Mouse (Mus musculus): ENCODE measurements around the gene Pard3b. TPM values are rescaled to one million over a fixed set of nuclear protein-coding genes. Genes with fewer than 3 reads are reported as not detected.

Pard3b gene
- total and polyA plus RNA-seq, 3 experiments = 0.30 to 0.75 (median 0.63) TPM

DNA sequence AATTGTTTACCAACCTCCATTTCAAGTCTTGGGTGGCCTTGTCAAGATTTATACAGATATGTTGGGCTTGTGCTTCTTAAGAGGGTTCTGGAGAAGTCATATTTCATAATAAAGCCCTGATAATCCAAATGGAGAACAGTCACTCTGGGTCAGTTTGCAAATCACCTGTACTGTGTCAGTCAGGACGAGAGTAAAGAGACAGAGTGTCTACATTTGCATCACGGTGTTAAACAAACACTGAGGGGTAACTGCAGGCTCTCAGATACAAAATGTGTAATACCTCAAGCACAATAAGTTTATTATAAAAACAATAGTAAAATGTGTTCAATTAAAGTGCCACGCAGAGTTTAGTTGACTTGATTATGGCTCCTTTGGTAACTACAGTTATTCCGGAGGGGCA is 91.0 kb downstream of the Pard3b start:
- Histone ChIP-seq H3K4me3 (replicated peaks in 1 of 3; ENCODE audit: low read depth in 2 of 3, low read length in 2 of 3, poor library complexity in 1 of 3) (no peak overlapping the region), H3K9ac (ENCODE audit: insufficient read depth, low read depth) (no peak overlapping the region), H3K4me2 (ENCODE audit: insufficient read depth, low read depth, poor library complexity, severe bottlenecking) (no peak overlapping the region), H3K9me3 (replicated peaks; ENCODE audit: low read length) (no peaks in the 10 kb centered on the region), H3K36me3 (replicated peaks in 1 of 2; ENCODE audit: control insufficient read depth in 1 of 2, insufficient read depth in 1 of 2, low read length in 1 of 2) (no peaks in the 10 kb centered on the region), H3K79me2 (replicated peaks; ENCODE audit: control insufficient read depth, extremely low read depth, insufficient read depth, poor library complexity, severe bottlenecking) (no peaks in the 10 kb centered on the region), H3K4me1 (ENCODE audit: control insufficient read depth in 1 of 2, insufficient read depth in 2 of 2) (no peaks in the 10 kb centered on the region), H3K27me3 (replicated peaks) (no peaks in the 10 kb centered on the region), H3K27ac (ENCODE audit: insufficient read depth, low read depth) (no peak overlapping the region)
- TF ChIP-seq MAFK (IDR thresholded peaks at IDR 0.05; ENCODE audit: insufficient replicate concordance, low read length) = no peak
- no peak for TF ChIP-seq RCOR1 (conservative IDR thresholded peaks at IDR 0.05; ENCODE audit: low read depth, low read length)
- TF ChIP-seq USF1 (IDR thresholded peaks at IDR 0.05; ENCODE audit: low read depth, low read length) = no peak
- TF ChIP-seq MXI1 (IDR thresholded peaks at IDR 0.05; ENCODE audit: low read depth, low read length) = no peak
- TF ChIP-seq TBP (conservative IDR thresholded peaks at IDR 0.05; ENCODE audit: low read depth, low read length) = no peak
- TF ChIP-seq USF2 (conservative IDR thresholded peaks at IDR 0.05; ENCODE audit: low read depth, low read length) = no peak
- no peak for TF ChIP-seq ZC3H11A (IDR thresholded peaks at IDR 0.05; ENCODE audit: low read depth, low read length)
- TF ChIP-seq MAZ (IDR thresholded peaks at IDR 0.05; ENCODE audit: low read depth, low read length) = no peak
- no peak for TF ChIP-seq CTCF (conservative IDR thresholded peaks at IDR 0.05 in 1 of 2, IDR thresholded peaks at IDR 0.05 in 1 of 2; ENCODE audit: low read depth in 2 of 2, low read length in 2 of 2)
- dilution Hi-C loops (cut with MboI; ENCODE audit: extremely low pct_ligation_motif_present, extremely low pct_unique_long_range_greater_than_20kb, low sequenced_read_pairs) (no loop called here), in situ Hi-C loops (cut with MboI; ENCODE audit: low pct_ligation_motif_present, low pct_unique_long_range_greater_than_20kb, low sequenced_read_pairs) (no loop called here)
- no peak for DNase-seq (ENCODE audit: extremely low read depth)

DNA sequence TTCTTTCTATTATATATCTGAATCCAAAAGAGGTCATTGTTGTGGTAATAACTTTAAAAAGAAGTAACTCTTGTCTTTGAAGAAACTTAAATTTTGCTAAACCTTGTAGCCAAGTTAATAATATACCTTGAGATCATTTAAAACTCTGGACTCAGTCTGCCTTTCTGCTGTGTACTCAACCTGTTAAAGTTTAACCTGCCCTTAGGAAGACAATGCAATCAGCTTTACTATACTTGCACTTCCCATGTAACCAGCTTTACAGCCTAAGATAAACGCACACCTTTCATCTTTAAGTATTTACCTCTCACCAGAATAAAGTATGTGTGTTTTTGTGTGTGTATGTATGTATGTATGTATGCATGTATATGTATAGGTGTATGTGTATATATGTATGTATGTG is 97.9 kb downstream of the Pard3b start:
- H3K79me2 ChIP-seq (replicated peaks; ENCODE audit: control insufficient read depth, extremely low read depth, insufficient read depth, poor library complexity, severe bottlenecking) = no peaks in the 10 kb centered on the region
- H3K9ac ChIP-seq (ENCODE audit: insufficient read depth, low read depth) = no peak overlapping the region
- no peak for DNase-seq (ENCODE audit: extremely low read depth)
- no peaks in the 10 kb centered on the region for H3K9me3 ChIP-seq (replicated peaks; ENCODE audit: low read length)
- H3K27ac ChIP-seq (ENCODE audit: insufficient read depth, low read depth) = no peak overlapping the region
- H3K36me3 ChIP-seq (replicated peaks in 1 of 2; ENCODE audit: control insufficient read depth in 1 of 2, insufficient read depth in 1 of 2, low read length in 1 of 2) = no peaks in the 10 kb centered on the region
- H3K27me3 ChIP-seq (replicated peaks) = no peaks in the 10 kb centered on the region
- H3K4me1 ChIP-seq (ENCODE audit: control insufficient read depth in 1 of 2, insufficient read depth in 2 of 2) = no peaks in the 10 kb centered on the region
- in situ Hi-C loops (cut with MboI; ENCODE audit: low pct_ligation_motif_present, low pct_unique_long_range_greater_than_20kb, low sequenced_read_pairs) (no loop called here), dilution Hi-C loops (cut with MboI; ENCODE audit: extremely low pct_ligation_motif_present, extremely low pct_unique_long_range_greater_than_20kb, low sequenced_read_pairs) (no loop called here)
- no peak overlapping the region for H3K4me2 ChIP-seq (ENCODE audit: insufficient read depth, low read depth, poor library complexity, severe bottlenecking)
- TF ChIP-seq TBP (conservative IDR thresholded peaks at IDR 0.05; ENCODE audit: low read depth, low read length) = no peak
- TF ChIP-seq JUND (conservative IDR thresholded peaks at IDR 0.05; ENCODE audit: low read depth, low read length) = no peak
- TF ChIP-seq IRF4 (IDR thresholded peaks at IDR 0.05; ENCODE audit: low read depth, low read length) = no peak
- TF ChIP-seq USF2 (conservative IDR thresholded peaks at IDR 0.05; ENCODE audit: low read depth, low read length) = no peak
- TF ChIP-seq MAZ (IDR thresholded peaks at IDR 0.05; ENCODE audit: low read depth, low read length) = no peak
- TF ChIP-seq CHD2 (IDR thresholded peaks at IDR 0.05; ENCODE audit: low read length) = no peak
- TF ChIP-seq TCF12 (IDR thresholded peaks at IDR 0.05; ENCODE audit: low read depth, low read length) = no peak
- no peak overlapping the region for H3K4me3 ChIP-seq (replicated peaks in 1 of 3; ENCODE audit: low read depth in 2 of 3, low read length in 2 of 3, poor library complexity in 1 of 3)

DNA sequence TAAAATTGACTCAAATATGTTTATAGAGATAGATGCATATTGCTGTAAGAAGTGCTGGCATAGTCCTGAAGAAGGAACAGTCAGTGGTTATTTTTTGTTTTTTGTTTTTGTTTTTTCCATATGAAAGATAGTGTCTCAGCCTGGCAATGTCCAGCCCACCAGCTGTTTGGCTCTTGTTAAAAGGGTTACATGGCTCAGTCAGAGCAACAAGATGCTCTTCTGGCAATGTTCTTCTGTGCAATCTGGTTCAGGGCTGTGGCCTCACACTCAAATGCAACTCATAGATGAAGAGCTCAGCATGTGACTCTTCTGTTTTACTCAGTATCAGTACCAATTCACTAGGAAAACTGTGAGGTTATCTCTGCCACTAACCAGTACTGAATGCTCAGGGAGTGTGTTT is 104.2 kb downstream of the Pard3b start:
- Histone ChIP-seq H3K4me1 (ENCODE audit: control insufficient read depth in 1 of 2, insufficient read depth in 2 of 2) (no peaks in the 10 kb centered on the region), H3K36me3 (replicated peaks in 1 of 2; ENCODE audit: control insufficient read depth in 1 of 2, insufficient read depth in 1 of 2, low read length in 1 of 2) (no peaks in the 10 kb centered on the region), H3K4me2 (ENCODE audit: insufficient read depth, low read depth, poor library complexity, severe bottlenecking) (no peak overlapping the region), H3K9me3 (replicated peaks; ENCODE audit: low read length) (no peaks in the 10 kb centered on the region), H3K4me3 (replicated peaks in 1 of 3; ENCODE audit: low read depth in 2 of 3, low read length in 2 of 3, poor library complexity in 1 of 3) (no peak overlapping the region), H3K9ac (ENCODE audit: insufficient read depth, low read depth) (no peak overlapping the region), H3K79me2 (replicated peaks; ENCODE audit: control insufficient read depth, extremely low read depth, insufficient read depth, poor library complexity, severe bottlenecking) (no peaks in the 10 kb centered on the region), H3K27ac (ENCODE audit: insufficient read depth, low read depth) (no peak overlapping the region), H3K27me3 (replicated peaks) (no peaks in the 10 kb centered on the region)
- TF ChIP-seq MAX (IDR thresholded peaks at IDR 0.05; ENCODE audit: low read length) = no peak
- no peak for TF ChIP-seq JUN (IDR thresholded peaks at IDR 0.05; ENCODE audit: insufficient read depth, low read depth, low read length)
- TF ChIP-seq ETS1 (conservative IDR thresholded peaks at IDR 0.05; ENCODE audit: low read depth, low read length) = no peak
- TF ChIP-seq SMC3 (IDR thresholded peaks at IDR 0.05; ENCODE audit: low read depth, low read length) = no peak
- no peak for TF ChIP-seq TCF12 (IDR thresholded peaks at IDR 0.05; ENCODE audit: low read depth, low read length)
- no peak for TF ChIP-seq PAX5 (IDR thresholded peaks at IDR 0.05; ENCODE audit: low read length)
- no peak for TF ChIP-seq E2F4 (IDR thresholded peaks at IDR 0.05; ENCODE audit: insufficient replicate concordance, low read depth, low read length)
- TF ChIP-seq JUND (conservative IDR thresholded peaks at IDR 0.05; ENCODE audit: low read depth, low read length) = no peak
- no peak for TF ChIP-seq USF1 (IDR thresholded peaks at IDR 0.05; ENCODE audit: low read depth, low read length)
- no peak for TF ChIP-seq ELF1 (IDR thresholded peaks at IDR 0.05; ENCODE audit: low read depth, low read length)
- no peak for TF ChIP-seq CTCF (conservative IDR thresholded peaks at IDR 0.05 in 1 of 2, IDR thresholded peaks at IDR 0.05 in 1 of 2; ENCODE audit: low read depth in 2 of 2, low read length in 2 of 2)
- TF ChIP-seq KAT2A (IDR thresholded peaks at IDR 0.05; ENCODE audit: insufficient replicate concordance, low read length) = no peak
- no peak for TF ChIP-seq MAZ (IDR thresholded peaks at IDR 0.05; ENCODE audit: low read depth, low read length)
- no peak for DNase-seq (ENCODE audit: extremely low read depth)
- in situ Hi-C loops (cut with MboI; ENCODE audit: low pct_ligation_motif_present, low pct_unique_long_range_greater_than_20kb, low sequenced_read_pairs) (no loop called here), dilution Hi-C loops (cut with MboI; ENCODE audit: extremely low pct_ligation_motif_present, extremely low pct_unique_long_range_greater_than_20kb, low sequenced_read_pairs) (no loop called here)
